Mouse (Mus musculus) cerebellum, adult 2 months (tissue): ENCODE data around the gene Cdc42ep4.

Experiments used
- CTCF ChIP-seq: fragments of 200-500 bp; IDR thresholded peaks from 2 replicates; pipeline ENCODE4 v1.5.1; 2011; ENCODE audit warnings: low read depth, mild to moderate bottlenecking, control low read depth, low read length, moderate library complexity, borderline replicate concordance; ENCODE audit not compliant: insufficient read depth
- POLR2A ChIP-seq: fragments of 200-500 bp; IDR thresholded peaks from 2 replicates; pipeline ENCODE4 v1.6.1; 2011; ENCODE audit warnings: low read length, control low read depth, borderline replicate concordance; ENCODE audit not compliant: insufficient read depth

GRCm38 (mm10) chr11:113709731-113710256, 41.9 kb downstream of the Cdc42ep4 start, which contains the start of gene Cpsf4l:
- no peak for TF ChIP-seq POLR2A
- TF ChIP-seq CTCF: no peak
